Mouse (Mus musculus): ENCODE measurements around the gene Zbtb20. TPM values are rescaled to one million over a fixed set of nuclear protein-coding genes. Genes with fewer than 3 reads are reported as not detected.
"Not testable (repeated sequence)": the region's sequence is repeated elsewhere in the genome, so short reads cannot be mapped to it uniquely, and the experiment has no call there.

The Zbtb20 gene
- total RNA-seq, 2 experiments from 2014 or later, result 8.1 to 9.4 TPM

DNA sequence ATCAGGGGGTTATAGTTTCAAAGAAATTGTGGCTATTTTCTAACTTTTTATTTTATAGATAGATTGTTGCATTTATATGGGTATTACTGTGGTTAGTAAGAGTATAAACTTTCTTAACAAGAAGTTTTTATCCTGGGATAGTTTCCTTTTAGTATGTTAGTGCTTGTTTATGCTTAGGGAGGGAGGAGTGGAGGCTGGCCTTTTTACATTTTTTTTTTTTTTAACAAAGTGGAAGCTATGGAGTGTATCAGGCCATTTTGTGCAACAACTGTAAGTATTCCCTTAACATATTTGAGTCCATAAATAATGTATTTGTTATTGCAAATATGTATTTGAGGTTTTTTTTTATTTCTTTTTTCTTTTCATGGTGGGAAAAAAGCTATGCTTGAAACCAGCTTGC is 32.7 kb downstream of the Zbtb20 start:
- no peak for ATAC-seq (replicated peaks; ENCODE audit: low FRiP score, low TSS enrichment, poor library complexity, severe bottlenecking)

DNA sequence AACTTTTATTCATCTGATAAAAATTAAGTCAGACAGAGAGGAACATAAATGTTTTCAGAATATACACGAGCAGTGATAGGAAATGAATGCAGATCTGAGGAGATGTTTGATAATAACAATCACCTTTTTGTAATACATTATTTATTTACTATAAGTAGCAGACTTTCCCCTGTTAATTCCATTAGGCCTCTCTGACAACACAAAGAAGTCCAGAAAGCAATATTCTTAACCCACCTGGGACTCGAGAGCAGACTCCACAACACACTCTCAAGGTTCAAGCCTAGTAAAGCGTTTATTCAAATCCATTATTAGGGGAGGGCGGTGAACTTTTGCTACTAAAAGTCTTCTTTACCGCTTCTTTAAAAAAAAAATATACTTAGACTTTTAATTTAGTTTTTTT is 33.2 kb downstream of the Zbtb20 start:
- ATAC-seq (replicated peaks; ENCODE audit: low FRiP score, low TSS enrichment, poor library complexity, severe bottlenecking), result no peak

DNA sequence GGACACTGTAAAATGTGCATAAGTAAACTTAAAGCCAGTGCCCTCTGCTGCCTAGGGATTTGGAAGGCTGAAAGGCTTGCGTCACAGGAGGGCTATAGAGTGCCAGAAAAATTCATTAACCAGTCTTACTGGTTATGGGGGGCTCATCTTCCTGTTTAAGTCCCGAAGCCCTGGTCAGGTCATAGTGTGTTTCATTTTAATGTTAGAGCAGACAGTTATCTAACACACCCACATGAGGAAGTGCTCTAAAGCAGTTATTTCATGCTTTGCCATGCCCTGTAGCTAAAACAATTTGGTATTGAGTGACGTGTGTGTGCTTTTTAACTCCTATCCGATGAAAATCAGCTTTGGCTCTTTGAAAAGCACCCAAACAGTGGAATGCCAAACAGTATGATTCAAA is 34.3 kb downstream of the Zbtb20 start:
- peak; percentile 61 for ATAC-seq (replicated peaks; ENCODE audit: low FRiP score, low TSS enrichment, poor library complexity, severe bottlenecking)

DNA sequence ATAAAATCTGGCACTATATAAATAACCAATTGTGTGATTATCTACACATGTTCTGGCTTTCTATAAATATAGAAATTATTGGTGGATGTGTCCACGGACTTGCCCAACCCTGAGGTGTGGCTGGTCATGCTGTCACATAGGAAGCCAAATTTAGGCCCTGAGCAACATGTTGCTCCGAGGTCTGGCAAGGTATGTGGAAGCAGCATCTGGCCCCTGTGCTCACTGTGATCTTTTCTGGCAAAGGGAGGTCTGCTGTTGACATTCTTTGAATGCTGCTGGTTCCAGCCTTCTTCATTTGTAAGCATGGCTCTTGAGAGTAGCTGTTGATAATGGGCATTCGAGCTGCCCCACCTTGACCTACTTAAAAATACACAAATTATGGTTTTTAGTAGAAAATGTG is 35.0 kb downstream of the Zbtb20 start:
- no peak for ATAC-seq (replicated peaks; ENCODE audit: low FRiP score, low TSS enrichment, poor library complexity, severe bottlenecking)

DNA sequence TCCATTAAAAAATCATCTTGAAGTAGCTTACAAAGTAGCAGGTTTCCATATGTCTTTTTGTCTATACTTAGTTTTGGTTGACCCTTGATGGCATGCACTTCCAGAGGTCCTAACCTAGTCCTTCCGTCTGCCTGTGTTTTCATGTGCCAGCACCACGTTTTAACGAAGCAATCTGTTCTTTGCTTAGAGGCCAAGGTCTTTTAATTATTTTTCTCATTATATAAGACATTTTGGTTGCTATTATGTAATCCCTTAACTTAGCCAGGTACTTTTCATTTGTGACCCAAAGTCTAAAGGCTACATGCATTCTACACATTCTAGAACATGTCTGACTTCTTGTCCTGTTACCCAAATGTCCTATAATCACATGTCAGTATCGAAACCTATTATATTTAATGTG is 35.6 kb downstream of the Zbtb20 start:
- ATAC-seq (replicated peaks; ENCODE audit: low FRiP score, low TSS enrichment, poor library complexity, severe bottlenecking), result no peak

DNA sequence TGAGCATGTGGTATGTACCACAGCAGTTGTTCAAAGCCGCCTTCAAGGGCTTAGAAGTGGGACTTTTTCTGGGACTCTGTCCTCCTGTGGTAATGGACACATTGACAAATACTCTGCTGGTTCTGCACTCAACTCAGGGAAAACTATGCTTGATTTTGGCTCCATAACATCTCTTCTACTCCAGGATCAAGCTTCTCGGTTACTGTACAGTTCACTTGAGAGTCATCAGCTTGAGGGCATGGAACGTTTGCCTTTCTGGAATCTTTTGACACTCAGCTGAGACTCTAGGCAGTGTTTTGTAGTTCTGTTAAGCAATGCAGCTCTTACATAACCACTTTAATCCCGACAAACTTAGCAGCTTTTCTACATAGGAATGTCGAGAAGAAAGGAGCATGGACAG is 36.1 kb downstream of the Zbtb20 start:
- no peak for ATAC-seq (replicated peaks; ENCODE audit: low FRiP score, low TSS enrichment, poor library complexity, severe bottlenecking)

DNA sequence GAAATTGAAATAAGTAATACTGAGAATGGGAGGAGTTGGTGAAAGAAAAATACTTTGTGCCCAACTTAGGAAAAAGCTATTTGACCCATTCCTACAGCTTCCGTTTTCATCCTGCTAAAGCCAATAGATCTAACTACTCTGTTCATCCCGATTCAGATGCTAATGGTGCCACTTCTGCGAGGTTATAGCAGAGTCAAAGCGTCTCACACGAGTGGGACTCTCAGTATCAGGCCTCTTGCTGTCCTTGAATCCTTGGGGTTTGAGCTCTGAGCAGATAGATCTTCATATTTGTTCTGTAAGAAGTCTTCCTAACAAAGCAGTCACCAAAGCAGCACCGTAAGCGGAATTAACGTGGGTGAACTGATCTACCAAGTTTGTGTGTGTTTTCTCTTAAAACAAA is 37.6 kb downstream of the Zbtb20 start:
- no peak for ATAC-seq (replicated peaks; ENCODE audit: low FRiP score, low TSS enrichment, poor library complexity, severe bottlenecking)

DNA sequence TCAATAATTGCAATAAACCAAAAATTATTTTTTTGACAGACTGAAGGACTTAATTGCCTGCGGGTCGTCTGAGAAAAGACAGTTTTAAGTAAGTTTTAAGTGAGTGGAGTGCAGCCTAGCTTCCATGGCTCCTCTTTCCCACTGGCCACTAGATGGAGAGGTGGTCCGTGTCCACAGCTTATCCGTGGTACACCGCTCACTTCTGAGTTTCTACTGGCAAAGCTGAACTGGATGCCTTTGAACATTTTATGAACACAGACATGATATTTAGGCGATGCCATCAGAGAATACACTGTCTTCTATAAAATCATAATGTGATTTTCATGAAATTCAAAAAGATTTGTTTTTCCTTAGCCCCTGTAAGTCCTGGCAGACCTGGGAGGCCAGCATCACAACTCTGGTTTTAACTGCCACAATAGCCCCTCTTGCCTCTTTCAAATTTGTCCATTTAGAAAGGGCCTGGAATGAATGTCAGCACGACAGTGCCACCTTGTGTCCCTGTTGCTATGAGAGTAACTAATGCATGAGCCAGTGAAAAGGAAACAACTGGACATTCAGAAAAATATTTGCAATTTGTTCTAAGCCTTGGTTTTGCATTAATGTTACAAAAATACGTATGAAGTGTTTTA is 38.9 kb downstream of the Zbtb20 start:
- ATAC-seq (replicated peaks; ENCODE audit: low FRiP score, low TSS enrichment, poor library complexity, severe bottlenecking), result peak; percentile 73; the same call in 1 of the 2 replicates

DNA sequence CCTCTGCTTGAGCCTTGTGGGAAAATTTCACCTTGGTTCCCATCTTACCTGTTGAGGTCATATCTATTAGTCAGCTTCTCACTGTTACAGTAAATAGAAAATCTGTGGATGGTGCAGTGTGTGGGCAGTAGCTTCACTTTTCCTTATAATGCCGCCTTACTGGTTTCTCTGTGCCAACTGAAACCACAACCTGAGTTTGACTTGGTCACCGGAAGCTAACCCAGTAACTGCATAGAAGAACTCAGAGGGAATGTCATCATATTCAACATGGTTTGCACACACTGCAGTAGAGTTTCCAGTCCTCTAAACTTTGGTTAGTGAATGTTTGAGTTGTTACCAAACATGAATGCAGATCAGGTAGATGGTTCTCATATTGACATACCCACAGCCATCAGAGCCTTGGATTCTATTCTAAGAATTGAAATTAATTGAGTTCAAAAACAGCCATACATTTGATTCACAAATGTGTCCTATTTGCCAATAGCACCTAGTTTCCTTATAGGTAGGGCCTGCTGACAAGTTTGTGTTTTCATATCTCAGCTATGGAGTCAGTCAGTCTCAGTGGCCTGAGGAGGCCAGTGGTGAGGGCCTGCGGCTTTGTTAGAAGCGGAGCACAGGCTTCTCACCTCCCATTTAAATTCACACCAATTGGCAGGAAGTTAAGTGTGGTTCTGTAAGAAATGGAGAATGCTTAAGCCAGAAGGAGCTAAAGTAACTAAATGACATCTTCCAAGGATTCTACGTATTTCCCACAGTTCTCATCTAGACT is 44.5 kb downstream of the Zbtb20 start:
- ATAC-seq (replicated peaks; ENCODE audit: low FRiP score, low TSS enrichment, poor library complexity, severe bottlenecking), result no peak

DNA sequence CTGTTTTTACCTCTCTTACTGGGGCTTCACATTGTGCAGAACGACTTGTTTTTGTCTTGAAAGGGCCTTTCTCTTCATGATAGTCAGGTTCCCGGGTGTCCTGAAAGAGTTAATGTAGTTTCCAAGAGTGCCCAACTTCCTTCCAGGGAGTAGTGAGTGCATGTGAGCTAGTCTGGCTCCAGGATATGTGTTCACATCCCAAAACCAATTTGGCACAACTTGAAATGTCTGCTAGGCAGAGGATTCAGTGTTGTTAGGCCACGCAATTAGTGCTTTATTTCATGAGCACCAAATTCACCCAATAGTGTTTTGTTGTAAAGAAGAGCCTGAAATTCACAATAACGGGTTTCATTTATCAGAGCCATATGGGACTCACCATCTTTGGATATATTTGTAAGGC is 45.8 kb downstream of the Zbtb20 start:
- ATAC-seq (replicated peaks; ENCODE audit: low FRiP score, low TSS enrichment, poor library complexity, severe bottlenecking), result no peak

DNA sequence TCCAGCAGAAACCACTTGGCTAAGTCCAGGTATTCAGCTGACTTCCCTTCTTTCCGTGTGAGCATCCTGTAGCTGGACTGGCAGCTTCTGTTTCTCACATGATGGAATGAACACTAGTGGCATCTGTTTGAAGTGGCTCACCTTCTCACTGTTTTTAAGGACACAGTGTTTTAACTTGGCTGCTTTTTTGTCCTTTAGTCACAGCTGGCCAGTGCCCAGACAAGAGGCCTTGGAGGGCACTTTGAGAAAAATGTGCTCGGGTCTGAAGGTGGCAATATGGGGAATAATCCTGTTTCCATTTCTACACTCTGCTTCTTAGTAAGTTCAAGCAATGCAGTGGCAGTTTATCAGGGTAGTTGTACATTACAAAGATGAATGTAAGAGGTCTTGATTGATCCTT is 62.5 kb downstream of the Zbtb20 start:
- no peak for ATAC-seq (replicated peaks; ENCODE audit: low FRiP score, low TSS enrichment, poor library complexity, severe bottlenecking)

DNA sequence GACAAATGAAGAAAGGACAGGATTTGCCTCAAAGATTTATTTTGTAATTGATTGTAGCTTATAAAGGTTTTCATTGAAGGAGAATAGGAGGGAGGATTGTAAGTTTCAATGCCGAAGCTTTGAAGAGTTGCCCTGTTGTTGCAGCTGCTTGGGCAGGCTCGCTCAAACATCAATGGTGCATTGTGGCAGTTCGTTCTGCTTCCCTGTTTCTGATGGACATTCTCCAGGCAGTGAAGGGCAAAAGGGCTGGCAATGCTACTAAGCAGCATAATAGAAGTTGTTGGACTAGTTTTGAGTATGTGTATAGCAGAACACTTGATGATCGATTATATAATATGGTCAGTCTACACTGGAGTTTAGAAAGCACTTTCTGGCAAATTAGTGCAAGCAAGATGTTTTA is 71.3 kb downstream of the Zbtb20 start:
- no peak for ATAC-seq (replicated peaks; ENCODE audit: low FRiP score, low TSS enrichment, poor library complexity, severe bottlenecking)

DNA sequence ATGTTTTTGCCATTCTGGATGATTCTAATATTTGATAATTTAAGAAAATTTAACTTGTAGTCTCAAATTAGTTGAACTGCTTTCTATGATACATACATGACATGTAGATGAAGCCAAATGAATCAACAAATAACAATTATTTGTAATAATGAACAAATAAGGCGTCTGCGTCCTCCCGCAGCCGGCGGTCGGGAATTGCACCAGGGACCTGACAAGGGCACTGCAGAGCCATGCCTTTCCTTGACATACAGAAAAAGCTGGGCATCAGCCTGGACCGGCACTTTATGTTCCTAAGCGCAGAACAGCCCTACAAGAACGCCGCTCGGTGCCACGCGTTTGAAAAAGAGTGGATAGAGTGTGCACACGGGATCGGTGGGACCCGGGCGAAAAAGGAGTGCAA is 79.7 kb downstream of the Zbtb20 start:
- not testable (repeated sequence) for ATAC-seq (replicated peaks; ENCODE audit: low FRiP score, low TSS enrichment, poor library complexity, severe bottlenecking)

DNA sequence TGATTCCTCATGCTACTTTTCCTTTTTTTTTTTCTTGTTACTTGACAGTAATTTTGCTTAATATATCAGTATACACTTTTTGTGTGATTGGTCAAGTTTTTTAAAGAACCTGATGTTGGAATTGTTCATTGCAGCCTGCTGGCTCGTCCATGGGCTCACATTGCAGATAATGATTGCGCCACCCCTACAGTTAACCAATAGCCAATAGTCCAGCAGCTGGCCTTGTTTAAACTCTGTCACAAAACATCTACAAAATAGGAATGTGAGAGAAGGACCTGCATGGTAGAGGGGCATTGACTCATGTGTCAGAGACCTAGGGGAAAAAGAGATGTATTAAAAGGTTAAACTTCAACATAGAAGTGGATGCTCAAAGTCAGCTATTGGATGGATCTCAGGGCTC is 97.2 kb downstream of the Zbtb20 start:
- no peak for ATAC-seq (replicated peaks; ENCODE audit: low FRiP score, low TSS enrichment, poor library complexity, severe bottlenecking)

DNA sequence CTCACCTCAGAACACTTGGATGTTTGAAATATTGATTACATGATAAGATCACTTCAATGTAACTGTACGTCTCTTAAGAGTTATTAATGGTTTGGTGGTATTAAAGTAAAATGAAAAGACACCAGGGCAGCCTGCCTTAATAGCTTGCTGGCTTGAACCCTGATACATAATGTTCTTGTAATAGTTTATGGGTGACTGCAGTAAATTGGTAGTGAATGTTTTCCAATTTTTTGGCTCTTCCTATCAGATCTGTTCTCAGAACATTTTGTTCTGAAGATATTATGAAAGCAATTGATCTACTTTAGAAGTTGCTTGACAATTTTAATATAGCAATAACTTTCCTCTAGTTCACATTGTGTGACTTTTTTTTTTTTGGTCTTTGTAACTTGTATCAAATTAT is 123.2 kb downstream of the Zbtb20 start:
- ATAC-seq (replicated peaks; ENCODE audit: low FRiP score, low TSS enrichment, poor library complexity, severe bottlenecking), result no peak

DNA sequence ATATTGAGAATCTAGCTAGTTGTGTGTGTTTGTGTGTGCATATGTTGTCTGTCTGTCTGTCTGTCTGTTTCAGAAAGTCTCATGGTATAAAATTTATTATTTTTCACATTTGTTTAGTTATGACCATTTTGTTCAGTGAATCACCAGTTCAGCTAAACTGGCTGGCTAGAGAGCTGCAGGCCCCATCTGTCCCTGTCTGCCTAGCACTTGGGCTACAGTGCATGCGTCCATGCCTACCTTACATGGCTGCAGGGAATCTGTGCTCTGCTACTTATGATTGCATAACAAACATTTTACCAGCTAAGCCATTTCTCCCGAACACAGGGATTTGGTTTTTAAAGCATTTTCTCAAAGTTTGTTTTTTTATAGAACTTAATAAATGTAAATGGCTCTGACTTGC is 150.7 kb downstream of the Zbtb20 start:
- no peak for ATAC-seq (replicated peaks; ENCODE audit: low FRiP score, low TSS enrichment, poor library complexity, severe bottlenecking)

DNA sequence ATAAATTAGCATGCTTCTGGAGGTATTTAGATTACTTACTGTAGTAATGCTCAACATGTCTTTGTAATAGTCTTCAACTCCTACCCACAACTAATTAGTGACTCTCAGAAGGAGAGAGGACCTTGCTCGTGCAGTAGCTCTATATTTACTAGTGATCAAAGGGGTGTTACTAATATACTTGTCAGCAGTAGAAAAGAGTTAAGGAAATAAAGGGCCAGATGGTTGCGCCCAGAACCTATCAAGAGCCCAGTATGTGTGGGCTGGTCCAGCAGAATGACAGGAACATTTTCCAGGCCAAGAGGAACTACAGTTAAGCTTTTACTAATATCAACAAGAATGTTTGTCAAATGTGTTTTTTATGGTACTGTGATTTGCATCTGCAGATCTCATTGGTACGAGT is 153.6 kb downstream of the Zbtb20 start:
- no peak for ATAC-seq (replicated peaks; ENCODE audit: low FRiP score, low TSS enrichment, poor library complexity, severe bottlenecking)

DNA sequence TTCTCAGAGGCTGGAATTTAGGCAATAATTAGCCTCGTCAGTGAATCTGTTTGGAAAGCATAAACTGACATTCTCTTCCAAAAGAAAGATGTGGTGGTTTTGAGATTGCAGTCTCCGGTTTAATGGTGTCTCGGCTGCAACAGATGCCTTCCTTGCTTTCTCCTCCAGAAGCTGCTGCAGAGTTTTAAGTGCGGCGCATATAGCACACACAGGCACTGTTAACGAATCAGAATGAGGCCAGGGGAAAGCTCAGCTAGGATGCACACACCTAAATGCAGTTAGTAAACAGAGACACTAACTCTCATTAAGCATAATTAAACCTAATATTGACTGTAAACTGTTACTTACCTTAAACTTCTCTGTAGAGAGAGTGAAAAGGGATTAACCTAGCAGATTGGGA is 160.0 kb downstream of the Zbtb20 start:
- no peak for ATAC-seq (replicated peaks; ENCODE audit: low FRiP score, low TSS enrichment, poor library complexity, severe bottlenecking)

DNA sequence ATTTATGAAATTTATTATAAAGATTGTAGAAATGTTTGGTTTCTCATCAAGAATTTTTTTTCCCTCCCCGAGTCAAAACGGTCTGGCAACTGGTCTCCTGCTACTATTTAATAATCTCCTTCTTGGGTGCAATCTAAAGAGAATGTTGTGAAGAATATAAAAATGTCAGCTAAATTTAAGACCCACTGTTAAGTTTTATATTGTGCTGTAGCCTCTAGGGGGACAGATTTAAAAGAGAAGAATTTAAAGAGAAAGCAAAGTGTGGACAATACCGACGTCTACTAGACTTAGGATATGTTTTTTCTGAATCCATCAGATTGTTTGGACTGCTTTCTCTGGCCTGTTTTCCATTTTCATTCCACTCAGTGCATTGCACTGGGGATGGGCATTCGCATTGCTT is 160.8 kb downstream of the Zbtb20 start:
- ATAC-seq (replicated peaks; ENCODE audit: low FRiP score, low TSS enrichment, poor library complexity, severe bottlenecking), result no peak

DNA sequence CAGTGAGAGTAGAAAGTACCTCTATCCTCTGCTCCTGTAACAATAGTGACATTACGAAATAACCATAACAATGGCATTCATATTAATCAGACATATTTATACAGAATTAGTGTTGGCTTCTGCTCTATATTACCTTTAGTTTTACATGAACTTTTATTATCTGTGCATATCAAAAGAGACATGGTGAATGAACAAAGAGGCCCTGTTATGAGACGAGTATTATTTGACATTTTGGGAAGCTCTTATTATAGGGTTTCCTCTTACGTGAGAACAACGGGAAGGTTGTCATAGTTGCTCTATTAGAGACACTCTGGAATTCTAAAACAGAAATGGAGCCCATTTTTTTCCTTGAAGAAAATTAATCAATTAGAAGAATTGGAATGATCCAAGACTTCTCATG is 161.6 kb downstream of the Zbtb20 start:
- ATAC-seq (replicated peaks; ENCODE audit: low FRiP score, low TSS enrichment, poor library complexity, severe bottlenecking), result no peak

DNA sequence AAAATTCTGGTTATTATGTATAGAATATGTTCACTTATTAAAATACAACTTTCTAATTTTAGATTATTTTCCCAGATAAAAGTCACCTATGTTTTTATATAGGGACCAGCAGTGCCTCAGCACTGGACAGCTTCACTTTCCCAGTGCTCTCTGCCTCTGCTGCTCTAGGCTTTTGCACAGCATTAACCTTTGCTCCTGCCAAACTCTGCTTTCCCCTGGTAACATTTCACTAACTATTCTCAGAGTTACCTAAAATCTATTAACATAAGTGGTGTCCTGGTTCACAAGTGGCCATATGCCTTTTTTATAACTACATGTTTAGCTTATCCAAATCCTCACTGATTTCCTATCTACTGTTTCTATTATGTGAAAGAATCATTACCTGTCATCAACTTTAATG is 169.9 kb downstream of the Zbtb20 start:
- no peak for ATAC-seq (replicated peaks; ENCODE audit: low FRiP score, low TSS enrichment, poor library complexity, severe bottlenecking)
